Mouse (Mus musculus) bone marrow macrophage, adult 2 months (primary cell): ENCODE measurements around the gene Osgep. TPM values are rescaled to one million over a fixed set of nuclear protein-coding genes. Genes with fewer than 3 reads are reported as not detected.
"Not testable (repeated sequence)": the region's sequence is repeated elsewhere in the genome, so short reads cannot be mapped to it uniquely, and the experiment has no call there.

Source experiments
- H3K27ac ChIP-seq: 2 replicates; pipeline ENCODE4 v1.5.1; 2012; ENCODE audit warnings: low read depth, low read length; ENCODE audit not compliant: insufficient read depth
- H3K4me1 ChIP-seq: 2 replicates; pipeline ENCODE4 v1.6.1; 2012; ENCODE audit warnings: low read length; ENCODE audit not compliant: control insufficient read depth, insufficient read depth
- H3K4me3 ChIP-seq: 2 replicates; pipeline ENCODE4 v1.5.1; 2012; ENCODE audit warnings: mild to moderate bottlenecking, low read length, moderate library complexity; ENCODE audit not compliant: insufficient read depth
- CTCF ChIP-seq: IDR thresholded peaks from 2 replicates; pipeline ENCODE4 v1.5.1; 2012; ENCODE audit warnings: low read depth, mild to moderate bottlenecking, low read length, moderate library complexity
- POLR2A ChIP-seq: IDR thresholded peaks from 2 replicates; pipeline ENCODE4 v1.6.1; 2012; ENCODE audit warnings: mild to moderate bottlenecking, low read depth, low read length, borderline replicate concordance
- polyA plus RNA-seq: library from polyadenylated mRNA; stranded (reverse); fragments of >200 nt; gene quantifications from 2 replicates; pipeline ENCODE4 v1.2.4, GENCODE M21; 2012; ENCODE audit not compliant: missing spikeins, insufficient read depth, insufficient read length

Osgep gene
- polyA plus RNA-seq, 1 experiment: 57.9 TPM

- Histone ChIP-seq H3K4me3 (no peak overlapping the region), H3K27ac (no peak overlapping the region), H3K4me1 (peaks cover 26% of the 10 kb centered on the region)
- no peak for TF ChIP-seq POLR2A
- no peak for TF ChIP-seq CTCF
Measured at GRCm38 (mm10) chr14:50903973-50904827, 20.5 kb downstream of the Osgep start.

DNA sequence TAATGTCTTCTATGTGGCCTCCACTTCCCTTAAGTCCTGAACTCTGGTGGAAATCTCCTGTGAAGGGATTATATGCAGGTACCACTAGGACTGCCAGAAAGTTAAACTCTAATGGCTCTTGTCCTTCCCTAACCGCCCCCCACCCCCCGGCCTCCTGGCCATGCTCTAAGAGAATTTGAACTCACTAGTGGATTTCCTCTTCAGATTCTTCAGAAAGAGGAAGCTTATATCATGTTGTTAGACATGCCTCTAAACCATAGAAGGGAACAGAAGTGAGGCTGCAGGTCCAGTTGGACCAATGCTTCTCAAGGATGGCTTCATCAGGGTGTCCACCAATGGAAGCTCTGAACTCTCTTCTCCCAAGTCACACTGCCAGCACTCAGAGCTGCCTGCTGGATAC is 26.7 kb downstream of the Osgep start:
- H3K4me3 ChIP-seq: not testable (repeated sequence)
- Histone ChIP-seq H3K4me1 (peaks cover 40% of the 10 kb centered on the region), H3K27ac (peak overlapping the region; percentile 97)

DNA sequence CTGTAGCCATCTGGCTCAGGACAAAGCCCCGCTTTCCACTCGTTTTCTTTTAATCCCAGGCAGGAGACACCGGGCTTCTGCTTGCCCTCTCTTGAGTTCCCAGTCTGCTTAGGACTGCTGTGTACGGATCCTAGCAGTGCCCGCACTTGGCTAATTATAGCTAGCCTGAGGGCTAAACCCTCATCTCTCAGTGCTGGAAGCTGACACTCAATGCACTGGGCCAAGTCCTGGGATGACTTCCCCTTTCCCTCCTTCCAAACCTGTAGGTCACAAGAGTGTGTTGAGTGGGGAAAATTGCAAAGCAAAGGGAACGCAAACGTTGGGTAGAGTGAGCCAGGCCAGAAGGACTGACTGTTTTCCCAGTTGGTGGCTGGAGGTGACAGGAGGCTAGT is 27.3 kb downstream of the Osgep start, which contains the start of gene Klhl33:
Klhl33 (minus strand) TSS at position 134 of the 392 bp plus-strand sequence.
- Histone ChIP-seq H3K4me1 (peaks cover 44% of the 10 kb centered on the region), H3K27ac (peak within 1 kb of the TSS; percentile 97), H3K4me3 (peak within 1 kb of the TSS; percentile 54)
- TF ChIP-seq POLR2A: no peak
- no peak for TF ChIP-seq CTCF

- Histone ChIP-seq H3K27ac (peak overlapping the region; percentile 97), H3K4me3 (peak overlapping the region; percentile 54), H3K4me1 (peaks cover 49% of the 10 kb centered on the region)
- TF ChIP-seq CTCF (no peak), POLR2A (no peak)
Measured at GRCm38 (mm10) chr14:50896747-50897373, 27.8 kb downstream of the Osgep start.

DNA sequence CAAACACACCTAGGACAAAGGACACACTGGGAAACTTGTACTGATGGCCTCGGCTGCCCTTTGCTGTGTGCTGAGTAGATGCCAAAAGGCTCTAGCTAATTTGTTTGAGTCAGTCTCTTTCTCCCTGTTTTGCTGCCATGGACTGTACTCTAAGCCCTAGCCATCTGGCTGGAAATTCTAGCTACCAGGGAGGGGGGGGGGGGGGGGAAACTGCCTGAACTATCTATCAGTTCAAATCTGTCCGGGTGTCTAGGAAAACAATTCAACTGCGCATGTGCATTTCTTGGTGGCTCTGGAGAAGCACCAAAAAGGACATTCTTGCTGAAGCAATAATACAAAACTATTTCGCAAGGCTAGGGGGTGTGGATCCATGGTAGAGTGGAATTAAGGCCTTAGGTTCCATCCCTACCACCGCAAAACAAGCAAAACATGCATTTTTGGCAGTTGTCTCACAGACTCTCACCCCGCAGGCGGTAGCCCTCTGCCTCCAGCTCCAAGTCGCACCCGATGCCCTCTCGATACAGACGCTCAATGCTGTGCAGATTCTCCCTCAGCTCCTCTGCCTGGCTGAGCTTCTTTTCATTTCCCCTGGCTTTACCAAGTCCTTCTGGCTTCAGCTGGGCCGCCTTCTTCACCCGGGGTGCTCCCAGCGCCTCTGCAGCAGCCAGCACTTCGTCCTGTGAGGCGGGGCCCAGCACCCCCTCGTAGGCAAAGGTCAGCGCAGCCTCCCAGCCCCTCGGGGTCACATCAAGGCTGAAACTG is 28.5 kb downstream of the Osgep start:
- no peak for TF ChIP-seq POLR2A
- TF ChIP-seq CTCF: no peak

DNA sequence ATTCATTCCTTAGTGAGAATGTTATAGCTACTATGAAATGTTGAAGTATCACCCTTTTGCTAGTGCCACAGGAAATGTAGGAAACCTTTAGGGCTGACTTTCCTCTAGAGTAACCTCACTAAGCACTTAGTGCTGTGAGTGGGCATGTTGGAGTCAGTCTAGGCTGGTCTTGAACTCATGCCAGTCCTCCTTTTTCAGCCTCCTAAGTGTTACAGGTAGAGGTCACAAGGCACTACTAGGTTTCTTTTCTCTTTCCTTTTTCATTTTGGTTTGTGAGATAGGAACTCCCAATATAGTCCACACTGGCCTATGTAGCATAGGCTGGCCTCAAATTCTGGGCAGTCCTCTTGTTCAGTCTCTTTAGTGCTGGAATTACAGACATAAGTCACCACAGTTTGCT is 29.3 kb downstream of the Osgep start:
- H3K4me1 ChIP-seq: peaks cover 50% of the 10 kb centered on the region
- H3K4me3 ChIP-seq: no peak overlapping the region
- no peak for TF ChIP-seq CTCF
- no peak for TF ChIP-seq POLR2A
- peak overlapping the region; percentile 72 for H3K27ac ChIP-seq

More for the DNA sequence above, 28.5 kb downstream of the Osgep start:
- H3K4me3 ChIP-seq: peak overlapping the region; percentile 54
- H3K4me1 ChIP-seq: peaks cover 50% of the 10 kb centered on the region
- H3K27ac ChIP-seq: peak overlapping the region; percentile 97

- H3K27ac ChIP-seq: peak overlapping the region; percentile 84
- peaks cover 49% of the 10 kb centered on the region for H3K4me1 ChIP-seq
- TF ChIP-seq CTCF: no peak
- TF ChIP-seq POLR2A: no peak
- H3K4me3 ChIP-seq: peak overlapping the region; percentile 29
Measured at GRCm38 (mm10) chr14:50892541-50893459, 31.9 kb downstream of the Osgep start.

- peak overlapping the region; percentile 84 for H3K27ac ChIP-seq
- TF ChIP-seq POLR2A: no peak
- no peak for TF ChIP-seq CTCF
- peak overlapping the region; percentile 29 for H3K4me3 ChIP-seq
- H3K4me1 ChIP-seq: peaks cover 43% of the 10 kb centered on the region
Measured at GRCm38 (mm10) chr14:50892091-50892490, 32.6 kb downstream of the Osgep start.

DNA sequence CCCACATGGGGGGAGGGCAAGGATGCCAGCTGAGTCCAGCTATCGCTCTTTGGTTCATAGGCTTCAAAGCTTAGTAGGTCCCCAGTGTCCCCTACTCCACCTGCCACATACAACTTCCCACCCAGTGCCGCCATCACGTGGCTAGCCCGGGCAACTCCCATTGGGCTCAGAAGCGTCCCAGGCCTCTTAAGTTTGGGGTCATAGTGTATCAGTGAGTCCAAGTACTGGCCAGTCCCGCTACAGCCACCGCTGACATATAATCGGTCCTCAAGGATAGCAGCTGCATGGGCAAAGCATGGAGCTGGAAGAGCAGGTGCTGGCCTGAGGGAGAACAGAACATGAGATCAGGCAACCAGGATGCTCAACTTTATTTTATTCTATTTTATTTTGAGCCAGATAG is 33.1 kb downstream of the Osgep start:
- TF ChIP-seq CTCF: no peak
- TF ChIP-seq POLR2A: no peak
- Histone ChIP-seq H3K27ac (no peak overlapping the region), H3K4me1 (peaks cover 39% of the 10 kb centered on the region), H3K4me3 (no peak overlapping the region)
